Mouse (Mus musculus) left cerebral cortex, postnatal 25 days (tissue): ENCODE data around the gene Efna5. TPM values are rescaled to one million over a fixed set of nuclear protein-coding genes. Genes with fewer than 3 reads are reported as not detected.
A peak's percentile ranks its signal among the peaks of the same experiment; 100 is the strongest.

Experiments used
- DNase-seq, 2 experiments: peaks; one replicate each; pipeline ENCODE4 v3.0.0; 2022; ENCODE audit warnings: low spot score in 2 of 2, mixed read lengths in 1 of 2
- intact Hi-C: fragments of 180-260 bp; cut with DNase I; formaldehyde crosslinking; loops from one replicate; pipeline ENCODE4 v1.15.1; 2025
- total RNA-seq, 2 experiments: library from RNA; stranded (reverse); gene quantifications; 2 replicates each; pipeline ENCODE4 v1.2.3; 2021

Gene Efna5
- total RNA-seq, 2 experiments from 2014 or later = 32.8 to 41.5 TPM

DNA sequence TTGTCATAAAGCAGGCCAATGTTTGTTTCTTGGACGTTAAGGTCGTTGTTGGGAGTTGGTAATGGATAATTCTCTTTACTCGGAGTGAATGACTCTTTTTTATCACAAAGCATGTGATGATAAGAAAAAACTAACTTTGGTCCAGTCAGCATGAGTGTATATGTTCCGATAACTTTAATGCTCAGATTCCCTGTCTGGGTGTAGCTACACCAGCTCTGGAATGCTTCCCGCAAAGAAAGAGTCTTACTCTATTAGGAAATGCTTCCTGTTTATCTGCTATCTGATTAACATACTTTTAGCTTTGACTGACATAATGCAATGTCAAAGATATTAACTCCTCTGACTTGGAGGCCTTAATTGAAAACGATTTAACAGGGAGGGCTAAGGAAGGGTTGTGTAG lies 204.7 kb downstream of the Efna5 start:
- DNase-seq = no peak
- intact Hi-C loops = no loop called here

DNA sequence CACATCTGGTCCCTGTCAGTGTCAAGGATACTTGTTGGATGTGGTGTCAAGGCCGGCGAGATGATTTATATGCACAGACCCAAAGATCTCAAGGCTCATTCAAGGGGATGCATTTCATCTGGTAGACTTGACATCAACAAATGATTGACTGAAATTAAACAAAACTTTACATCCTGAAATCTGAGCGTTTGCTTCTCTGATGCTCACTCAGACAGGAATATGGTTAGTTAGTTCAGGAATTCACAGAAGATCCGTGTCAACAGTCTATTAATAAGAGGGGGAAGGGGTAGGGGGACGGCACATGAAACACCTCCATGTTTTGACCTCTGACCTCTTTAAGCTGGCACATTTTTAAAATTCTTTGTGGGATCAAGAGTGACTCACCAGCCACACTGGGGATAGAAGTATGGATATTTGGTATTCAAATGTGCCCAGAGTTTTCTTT lies 205.3 kb downstream of the Efna5 start:
- no peak for DNase-seq
- intact Hi-C loops = no loop called here

DNA sequence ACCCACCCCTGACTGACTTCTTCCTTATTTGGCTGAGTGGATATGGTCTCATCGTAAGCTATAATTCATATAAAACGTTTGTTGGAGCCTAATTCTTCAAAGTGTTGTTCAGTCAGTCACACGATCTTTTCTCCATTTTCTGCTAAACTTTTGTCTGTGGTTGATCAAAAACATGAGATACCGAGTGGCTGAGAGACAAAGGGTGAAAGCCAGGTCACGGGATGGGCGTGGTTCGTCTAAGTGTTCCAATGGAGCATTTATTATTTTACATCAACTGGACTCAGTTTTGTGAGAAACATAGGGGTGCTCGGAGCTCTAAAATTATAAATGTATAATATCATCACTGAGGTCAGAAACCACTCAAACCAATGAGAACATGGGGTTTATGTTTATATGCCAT lies 209.0 kb downstream of the Efna5 start:
- DNase-seq = no peak
- intact Hi-C loops = no loop called here

DNA sequence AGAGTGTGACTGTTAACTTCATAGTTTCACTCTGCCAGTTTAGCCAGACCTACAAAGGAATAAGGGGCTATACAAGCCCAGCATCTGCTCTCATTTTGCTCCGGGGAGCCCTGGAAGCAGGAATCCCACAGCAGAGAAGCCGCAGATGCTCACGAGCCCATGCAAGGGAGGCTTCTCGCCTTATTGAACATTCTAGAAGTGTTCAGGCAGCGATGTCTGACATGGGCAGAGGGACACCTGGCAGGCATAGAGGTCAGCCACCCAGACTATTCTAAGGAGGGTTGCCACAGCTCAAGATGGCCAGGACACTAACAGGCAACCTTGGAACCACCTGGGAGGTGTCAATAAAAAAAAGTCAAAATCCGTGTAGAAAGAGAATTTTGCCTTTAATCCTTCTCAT lies 214.4 kb downstream of the Efna5 start:
- intact Hi-C loops = no loop called here
- no peak for DNase-seq

DNA sequence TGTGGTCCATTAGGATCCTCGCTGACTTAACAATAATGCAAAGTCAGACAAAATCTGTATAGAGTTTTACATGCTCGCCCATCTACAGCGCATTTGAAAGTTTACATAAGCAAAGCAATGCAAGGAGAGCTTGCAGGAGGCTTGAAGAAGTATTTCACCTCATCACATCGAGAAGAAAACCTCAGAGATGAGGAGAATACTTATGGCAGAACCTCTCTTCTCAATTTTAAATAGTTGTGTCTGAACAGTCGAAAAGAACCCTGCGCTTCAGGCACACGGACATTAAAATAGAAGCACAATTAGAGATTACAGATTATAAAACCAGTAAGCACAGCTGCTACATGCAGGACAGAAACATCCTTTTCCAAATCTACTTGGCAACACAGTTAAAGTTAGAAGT lies 215.3 kb downstream of the Efna5 start:
- DNase-seq = peak in 1 of 2 experiments; percentile 58
- intact Hi-C loops = no loop called here

DNA sequence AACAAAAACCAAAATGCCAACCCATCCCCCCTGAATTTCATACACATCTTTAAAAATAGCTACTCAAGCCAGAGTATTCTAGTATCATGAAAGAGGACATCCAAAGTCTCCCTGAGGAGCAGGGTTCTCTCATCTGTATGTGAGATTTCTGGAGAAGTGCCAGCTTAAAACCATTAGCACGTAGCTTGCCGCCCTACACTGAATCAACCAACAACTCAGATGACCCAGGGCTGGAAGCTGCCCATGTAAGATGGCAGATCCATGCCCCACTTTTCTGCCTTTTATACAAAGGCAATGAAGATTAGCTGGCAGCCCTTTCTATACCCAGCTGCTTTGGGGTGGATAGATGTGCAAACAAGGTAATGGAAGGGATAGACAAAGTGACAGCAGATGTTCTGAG lies 216.4 kb downstream of the Efna5 start:
- intact Hi-C loops = no loop called here

DNA sequence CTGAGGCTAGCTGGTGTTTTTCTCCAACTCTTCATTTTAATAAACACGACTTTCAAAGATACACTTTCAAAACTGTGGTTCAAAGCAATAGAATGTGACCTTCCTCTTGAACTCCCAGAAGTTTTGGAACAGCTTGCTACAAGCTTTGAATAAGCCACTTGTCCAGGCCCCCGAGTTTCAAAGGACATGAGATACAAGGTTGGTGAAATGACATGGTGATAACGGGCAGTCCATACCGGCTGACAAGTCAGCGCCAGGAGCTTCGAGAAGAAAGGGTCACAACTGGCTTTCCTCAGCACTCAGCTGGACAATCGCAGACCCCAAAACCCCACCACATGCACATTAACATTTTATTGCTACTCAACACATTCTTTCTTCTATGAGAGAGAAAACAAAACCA lies 219.3 kb downstream of the Efna5 start:
- DNase-seq = no peak
- intact Hi-C loops = no loop called here

More for the DNA sequence above, 216.4 kb downstream of the Efna5 start:
- DNase-seq = no peak

DNA sequence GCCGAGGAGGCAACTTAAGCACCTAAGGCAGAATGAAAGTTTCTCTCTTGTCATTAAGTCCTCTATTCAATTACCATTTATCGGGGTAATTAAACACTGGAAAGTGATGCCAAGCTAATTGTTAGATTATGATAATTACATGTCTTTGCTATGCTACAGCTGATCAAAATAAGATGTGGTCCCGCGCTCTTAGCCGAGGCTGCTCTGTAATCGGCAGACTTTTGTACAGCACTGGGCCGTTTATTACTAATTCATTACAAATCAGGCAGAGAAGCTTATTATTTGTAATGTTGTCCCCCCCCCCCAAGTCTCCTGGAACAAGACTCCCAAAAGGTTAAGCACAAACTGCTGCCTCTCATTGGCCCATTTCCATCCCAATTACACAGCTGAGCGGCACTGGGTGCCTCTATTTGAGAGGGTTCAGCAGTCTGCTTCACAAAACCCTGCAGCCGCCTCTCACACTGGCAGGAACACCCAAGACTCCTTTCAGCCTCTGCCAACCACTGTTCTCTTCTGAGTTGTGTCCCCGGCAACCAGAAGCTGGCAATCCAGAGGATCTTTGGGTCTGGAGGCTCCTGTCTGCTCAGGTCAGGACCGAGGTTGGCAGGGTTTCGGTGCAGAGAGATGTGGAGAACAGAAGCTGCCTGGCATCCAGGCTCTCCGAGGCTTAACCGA lies 221.5 kb downstream of the Efna5 start:
- peak; percentile 57 to 77 for DNase-seq
- intact Hi-C loops = loop anchor here (5.0 kb wide), 1 partner anchor 223 kb away; the partner anchor contains the start of gene Efna5

DNA sequence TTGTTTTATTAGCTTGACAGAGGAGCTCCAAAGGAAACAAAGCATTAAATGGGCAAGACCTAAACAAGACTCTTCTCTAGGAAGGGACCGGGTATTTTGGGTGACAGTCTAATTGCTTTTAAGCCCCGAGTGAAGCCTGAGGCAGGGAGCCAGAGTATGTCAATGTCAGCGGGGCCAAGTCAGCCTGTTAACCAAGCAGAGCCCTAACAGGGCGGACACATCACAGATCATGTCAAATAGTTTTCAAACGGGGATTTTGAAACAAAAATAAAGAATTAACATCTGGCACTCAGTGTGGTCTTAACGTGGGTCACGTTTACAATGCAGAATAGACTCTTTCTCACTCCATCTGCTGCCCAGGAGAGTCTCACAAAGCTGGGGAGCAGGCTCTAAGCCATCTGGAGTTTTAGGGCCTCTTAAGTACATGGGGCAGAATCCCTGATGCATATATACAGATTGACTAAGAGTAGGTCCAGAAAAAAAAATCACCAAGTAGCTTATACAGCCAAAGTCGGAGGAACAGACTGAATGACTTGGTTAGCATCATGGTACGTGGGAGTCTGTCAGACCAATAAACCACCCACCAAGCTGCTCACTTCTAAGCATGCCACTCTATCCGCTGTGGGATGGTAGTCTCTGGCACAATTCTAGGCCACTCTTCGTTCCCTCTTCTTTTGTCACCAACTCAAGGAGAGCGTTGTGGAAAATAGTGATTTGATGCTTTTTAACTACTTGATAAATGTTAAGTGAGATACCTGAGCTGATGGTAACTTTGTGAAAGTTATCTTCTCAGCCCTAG lies 223.1 kb downstream of the Efna5 start:
- peak in 1 of 2 experiments; percentile 48 for DNase-seq
- intact Hi-C loops = loop anchor here (5.0 kb wide), 1 partner anchor 224 kb away; the partner anchor contains the start of gene Efna5

DNA sequence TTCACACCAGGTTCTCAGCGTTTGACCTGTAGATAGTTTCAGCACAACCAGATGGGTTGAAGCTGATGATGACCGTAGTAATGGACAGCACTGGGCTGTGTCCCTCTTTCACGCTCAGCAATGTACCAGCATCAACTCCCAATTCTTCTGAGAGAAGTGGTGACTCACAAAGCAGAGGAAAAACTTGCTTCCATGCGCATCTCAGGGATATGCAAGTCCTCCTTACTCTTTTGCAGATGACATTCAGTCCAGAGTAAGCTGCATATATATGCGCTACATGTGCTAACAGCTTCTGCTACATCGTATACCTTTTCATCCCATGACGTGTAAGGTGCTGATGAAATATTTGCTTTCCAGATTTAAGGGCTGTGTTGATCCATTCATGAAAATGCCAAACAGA lies 224.1 kb downstream of the Efna5 start:
- peak in 1 of 2 experiments; percentile 53 for DNase-seq
- intact Hi-C loops = loop anchor here (5.0 kb wide), 1 partner anchor 225 kb away; the partner anchor contains the start of gene Efna5

DNA sequence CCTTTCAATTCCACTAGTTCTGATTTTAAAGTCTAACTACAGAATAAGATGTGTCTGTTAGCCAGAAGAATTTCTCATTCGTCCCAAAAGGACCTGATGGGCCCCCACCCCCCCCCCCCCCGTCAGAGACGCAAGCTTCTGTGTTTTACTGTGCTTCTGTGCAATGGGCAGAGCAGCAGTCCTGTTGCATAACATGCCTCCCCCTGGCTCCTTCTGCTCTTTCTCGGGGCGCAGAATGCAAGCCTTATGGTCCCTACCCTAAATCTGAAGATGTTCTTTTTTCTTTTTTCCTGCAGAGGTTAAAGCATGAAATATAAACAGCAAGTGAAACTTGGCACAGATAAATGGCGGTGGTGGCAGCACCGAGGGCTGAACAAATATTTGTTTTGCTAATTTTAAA lies 224.5 kb downstream of the Efna5 start:
- DNase-seq = peak in 1 of 2 experiments; percentile 72
- intact Hi-C loops = loop anchor here (5.0 kb wide), 1 partner anchor 226 kb away; the partner anchor contains the start of gene Efna5

DNA sequence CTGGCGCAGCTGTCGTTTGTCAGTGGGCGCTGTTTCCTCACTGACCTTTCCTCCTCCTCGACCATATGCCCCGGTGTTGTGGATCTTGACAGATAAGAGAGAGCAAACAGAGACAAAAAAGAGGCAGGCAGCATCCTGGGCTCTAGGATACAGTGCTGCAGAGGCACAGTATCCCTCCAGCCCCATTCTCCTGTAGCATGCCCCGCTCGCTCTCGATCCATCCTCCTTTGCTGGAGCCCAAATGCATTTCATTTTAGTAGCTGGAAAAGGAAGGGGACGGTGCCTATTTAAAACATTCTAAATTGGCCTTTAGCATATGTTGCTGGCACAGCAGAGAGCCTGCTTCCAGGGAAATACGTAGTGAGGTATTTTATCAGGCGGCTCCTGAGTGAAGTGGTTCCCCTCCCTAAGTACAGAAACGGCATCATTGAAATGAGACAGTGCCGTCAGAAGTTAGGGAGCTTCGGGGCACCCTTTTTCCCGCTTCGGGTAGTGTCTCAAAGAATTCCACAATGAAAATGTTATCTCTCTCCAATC lies 225.2 kb downstream of the Efna5 start:
- intact Hi-C loops = loop anchor here (5.0 kb wide), 1 partner anchor 226 kb away; the partner anchor contains the start of gene Efna5

DNA sequence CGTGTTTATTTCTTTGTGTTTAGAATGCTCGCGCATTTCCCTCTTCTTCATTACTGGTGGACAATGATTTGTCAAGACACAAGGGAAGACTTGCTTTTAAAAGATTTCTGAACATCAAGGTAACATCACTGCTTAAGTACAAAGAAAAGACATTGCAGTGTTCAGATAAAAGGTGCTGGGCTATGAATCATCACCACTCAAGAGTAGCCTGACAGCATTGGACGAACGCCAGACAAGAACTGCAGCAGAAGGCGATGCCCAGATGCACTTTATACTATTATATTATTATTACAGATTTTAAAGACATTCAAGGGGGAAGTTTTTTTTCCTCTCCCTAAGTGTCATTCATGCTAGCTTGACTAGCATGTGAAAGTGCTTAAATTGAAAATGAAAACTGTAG lies 228.7 kb downstream of the Efna5 start:
- intact Hi-C loops = no loop called here
- DNase-seq = peak in 1 of 2 experiments; percentile 22

More for the DNA sequence above, 225.2 kb downstream of the Efna5 start:
- DNase-seq = peak; percentile 29 to 87

DNA sequence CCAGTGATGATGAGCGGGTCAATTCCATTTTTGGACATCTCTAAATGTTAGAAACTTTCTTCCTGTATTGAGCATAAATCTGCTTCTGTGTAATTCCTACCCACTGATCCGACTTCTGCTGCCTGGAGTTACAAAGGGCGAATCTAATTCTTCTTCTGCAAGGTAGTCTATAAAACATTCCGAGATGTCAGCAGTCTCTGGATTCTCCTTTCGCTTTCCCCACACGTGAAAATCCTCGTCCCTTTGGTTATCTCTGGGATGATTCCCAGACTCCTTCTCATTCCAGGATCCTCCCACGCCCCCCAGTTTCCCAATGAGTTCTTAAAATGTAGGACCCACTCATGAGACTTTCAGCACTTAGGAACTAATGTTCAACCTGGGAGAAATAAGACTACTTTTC lies 229.4 kb downstream of the Efna5 start:
- intact Hi-C loops = no loop called here
- peak in 1 of 2 experiments; percentile 53 for DNase-seq

DNA sequence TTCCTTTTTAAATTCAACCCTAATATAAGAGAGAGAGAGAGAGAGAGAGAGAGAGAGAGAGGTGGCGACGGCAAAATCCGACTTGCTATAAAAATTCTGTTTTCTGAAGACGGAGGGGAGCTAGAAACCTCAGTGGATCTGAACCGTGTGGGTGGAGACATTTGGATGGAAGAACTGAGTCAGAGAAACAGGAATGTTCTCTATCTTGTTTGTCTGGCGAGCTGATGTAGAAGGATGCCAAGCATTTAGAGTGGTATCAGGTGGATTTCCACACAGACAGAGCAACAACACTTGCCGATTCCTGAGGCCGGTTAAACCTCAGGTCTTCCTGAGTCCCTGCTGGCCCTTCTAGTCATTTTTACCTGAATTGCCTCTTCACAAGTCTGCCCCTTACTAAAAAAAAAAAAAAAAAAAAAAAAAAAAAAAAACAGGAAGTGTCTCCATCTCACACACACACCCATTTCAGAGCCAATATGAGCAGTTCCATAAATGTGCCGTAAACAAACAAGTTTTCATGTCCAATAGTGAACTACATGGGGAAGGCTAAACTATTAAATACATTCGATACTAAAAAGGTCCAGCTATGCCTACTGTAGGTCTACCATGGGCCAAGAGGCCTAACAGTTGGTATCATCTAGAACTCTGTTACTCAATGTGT lies 231.7 kb downstream of the Efna5 start:
- intact Hi-C loops = no loop called here
- peak in 1 of 2 experiments; percentile 69 for DNase-seq

DNA sequence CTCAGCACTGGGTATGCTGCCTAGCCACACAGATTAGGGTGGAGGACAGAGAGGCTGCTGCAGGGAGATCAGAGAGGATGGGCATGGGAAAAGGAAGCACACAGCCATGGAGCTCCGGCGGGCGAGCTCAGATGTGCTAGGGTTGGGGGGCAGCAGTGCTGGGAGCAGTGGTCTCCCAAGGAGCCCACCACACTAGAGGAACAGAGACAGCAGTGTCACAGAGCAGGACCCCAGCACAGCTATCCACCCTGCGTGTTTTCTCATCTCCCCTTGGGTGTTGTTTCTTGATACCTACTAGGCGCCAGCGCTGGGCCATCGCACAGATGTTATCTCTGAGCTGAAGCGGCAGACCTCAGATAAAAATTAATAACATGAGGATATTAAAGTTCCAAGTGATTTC lies 234.3 kb downstream of the Efna5 start:
- DNase-seq = no peak
- intact Hi-C loops = no loop called here

DNA sequence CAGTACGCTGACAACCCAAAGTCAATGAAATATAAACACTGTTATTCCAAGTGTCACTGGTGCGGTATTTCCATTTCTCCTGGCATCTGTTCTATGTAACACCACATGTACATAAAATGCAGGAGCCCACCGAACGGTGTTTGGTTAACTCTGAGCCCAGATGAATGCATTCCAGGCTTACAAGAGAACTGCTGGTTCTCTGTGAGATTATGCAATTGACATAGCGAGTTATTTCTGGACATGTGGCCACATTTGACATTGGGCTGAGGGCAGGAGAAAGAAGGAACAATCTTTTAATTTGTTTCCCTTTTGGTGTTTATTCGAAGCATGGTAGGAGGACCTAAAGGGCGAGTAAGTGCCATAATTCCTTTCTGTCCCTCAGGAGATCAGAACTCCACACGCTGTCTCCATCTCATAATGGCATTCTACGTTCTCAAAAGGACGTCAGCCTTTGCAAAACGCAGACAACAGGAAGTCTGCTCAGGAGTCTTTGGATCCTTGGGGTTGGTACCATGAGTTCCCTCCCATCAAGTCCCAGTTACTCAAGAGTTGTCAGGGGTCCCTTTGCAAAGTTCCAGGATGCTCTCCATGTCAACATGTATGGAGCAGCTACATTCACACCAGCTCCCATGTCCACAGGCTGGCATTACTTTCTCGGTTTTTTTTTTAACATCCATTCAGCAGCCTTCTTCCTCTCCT lies 238.5 kb downstream of the Efna5 start:
- intact Hi-C loops = no loop called here
- no peak for DNase-seq

DNA sequence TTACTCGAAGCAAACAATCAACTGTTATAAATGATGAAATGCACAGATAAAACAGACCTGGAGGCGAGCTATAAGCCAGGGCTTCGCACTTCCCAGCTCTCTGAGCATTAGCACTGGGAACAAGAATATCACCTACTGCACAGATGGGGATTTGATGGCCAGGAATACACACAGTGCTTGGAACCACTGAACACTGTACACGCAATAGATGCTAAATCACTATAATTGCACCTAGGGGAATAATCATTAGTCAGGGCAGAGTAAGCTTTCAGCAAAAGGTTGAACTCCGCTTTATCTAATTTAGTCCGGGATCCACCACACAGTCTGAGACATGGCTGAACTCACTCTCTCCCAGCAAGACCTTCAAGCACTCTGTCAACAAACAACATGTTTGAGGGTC lies 240.5 kb downstream of the Efna5 start:
- intact Hi-C loops = no loop called here
- no peak for DNase-seq

DNA sequence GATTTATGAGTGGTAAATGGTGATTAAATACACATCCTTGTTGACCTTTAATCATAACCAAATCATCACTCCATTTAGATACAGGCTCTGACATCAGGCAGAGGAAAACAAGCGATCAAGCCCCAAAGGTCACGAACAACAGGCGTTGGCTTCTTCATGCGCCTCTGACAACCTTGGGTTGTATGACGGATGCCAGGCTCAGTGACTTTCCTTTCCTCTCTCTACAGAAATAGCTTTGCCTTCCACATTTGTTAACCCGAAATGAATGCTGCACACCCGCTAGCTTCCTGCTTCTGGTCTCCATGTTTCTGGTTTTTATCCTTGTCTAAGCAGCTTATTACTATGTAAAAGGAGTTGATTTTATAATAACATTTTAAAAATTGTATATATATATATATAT lies 244.2 kb downstream of the Efna5 start:
- intact Hi-C loops = no loop called here
- DNase-seq = no peak
